Mouse (Mus musculus): Measurements from ENCODE around the gene Alkbh7. TPM values are rescaled to one million over a fixed set of nuclear protein-coding genes. Genes with fewer than 3 reads are reported as not detected.

Gene Alkbh7
- 10 to 100 TPM; 23.1 to 23.7 TPM for total RNA-seq (2021)

DNA sequence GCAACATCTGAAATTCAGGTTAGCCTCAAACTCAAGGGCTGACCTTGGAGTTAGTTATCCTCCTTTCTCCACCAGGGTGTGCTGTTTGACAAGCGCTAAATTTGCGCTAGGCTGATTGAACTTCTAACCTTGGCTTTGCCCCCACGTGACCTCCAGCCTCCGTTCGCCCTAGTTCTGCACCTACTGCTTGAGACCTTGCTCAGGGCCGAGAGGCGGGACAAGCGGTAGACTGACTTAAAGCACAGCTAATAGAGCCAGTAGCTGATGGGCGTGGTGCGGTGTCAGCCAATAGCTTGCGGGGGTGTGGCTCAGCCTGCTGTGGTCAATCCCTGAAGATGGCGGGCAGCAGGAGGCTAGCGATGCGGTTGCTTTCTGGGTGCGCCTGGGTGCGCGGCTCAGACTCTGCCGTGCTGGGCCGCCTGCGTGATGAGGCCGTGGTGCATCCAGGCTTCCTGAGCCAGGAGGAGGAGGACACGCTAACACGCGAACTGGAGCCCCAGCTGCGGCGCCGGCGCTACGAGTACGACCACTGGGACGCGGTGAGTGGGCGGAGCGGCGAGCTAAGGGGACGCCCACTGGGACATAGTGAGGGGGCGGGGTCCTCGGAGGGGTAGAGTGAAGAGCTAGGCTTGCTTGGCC is at the start of gene Alkbh7:
Gene Alkbh7, plus strand, starts transcription at position 311 of the 639 bp plus-strand sequence.
- DNase-seq (ENCODE audit: low spot score in 2 of 2), result peak; percentile 95 to 97
- intact Hi-C loops (cut with DNase I), result loop anchor here (1.0 to 5.0 kb wide), 3 partner anchors 14 to 170 kb away; partner anchors contain the start of genes Gm17949 and Gtf2f1

DNA sequence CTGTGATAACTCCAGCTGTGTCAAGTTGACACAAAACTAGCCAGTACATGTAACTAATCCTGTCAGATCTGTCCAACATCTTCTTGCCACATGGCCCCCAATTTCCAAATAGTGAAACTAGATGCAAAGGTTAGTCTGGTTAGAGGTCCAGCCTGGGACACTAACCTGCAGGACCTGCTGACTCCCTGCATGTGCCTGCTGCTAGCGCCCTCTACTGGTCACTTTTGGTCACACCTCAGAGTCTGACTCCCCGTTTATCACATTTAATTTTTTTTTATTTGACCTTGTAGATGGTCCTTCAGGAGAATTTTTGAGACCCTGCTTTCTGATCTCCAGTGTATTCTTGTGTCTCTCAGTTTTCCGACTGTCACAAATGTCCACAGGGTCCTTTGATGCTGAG is 46.2 kb upstream of the Alkbh7 start:
- intact Hi-C loops (cut with DNase I), result loop anchor here (1.0 to 5.0 kb wide), 3 partner anchors 54 to 159 kb away; no protein-coding TSS in a partner anchor
- peak in 1 of 2 experiments; percentile 26 for DNase-seq (ENCODE audit: low spot score in 2 of 2)

DNA sequence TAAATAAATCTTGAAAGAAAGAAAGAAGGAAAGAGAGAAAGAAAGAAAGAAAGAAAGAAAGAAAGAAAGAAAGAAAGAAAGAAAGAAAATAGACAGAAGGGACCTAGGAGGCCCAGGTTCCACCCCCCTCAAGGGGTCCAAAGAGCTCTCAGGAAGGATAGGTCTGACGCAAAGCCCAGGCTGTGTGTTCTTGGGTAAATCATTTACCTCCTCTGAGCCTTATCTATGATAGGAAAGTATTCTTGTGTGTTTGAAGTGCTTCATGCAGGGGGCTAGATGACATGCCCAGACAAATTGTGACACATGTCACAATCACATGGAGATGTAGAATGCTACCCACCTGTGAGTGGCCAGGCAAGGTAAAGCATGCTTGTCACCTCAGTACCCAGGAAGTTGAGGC is 44.5 kb upstream of the Alkbh7 start:
- intact Hi-C loops (cut with DNase I), result loop anchor here (5.0 kb wide), 2 partner anchors 145 to 160 kb away; no protein-coding TSS in a partner anchor
- DNase-seq (ENCODE audit: low spot score in 2 of 2), result no peak

DNA sequence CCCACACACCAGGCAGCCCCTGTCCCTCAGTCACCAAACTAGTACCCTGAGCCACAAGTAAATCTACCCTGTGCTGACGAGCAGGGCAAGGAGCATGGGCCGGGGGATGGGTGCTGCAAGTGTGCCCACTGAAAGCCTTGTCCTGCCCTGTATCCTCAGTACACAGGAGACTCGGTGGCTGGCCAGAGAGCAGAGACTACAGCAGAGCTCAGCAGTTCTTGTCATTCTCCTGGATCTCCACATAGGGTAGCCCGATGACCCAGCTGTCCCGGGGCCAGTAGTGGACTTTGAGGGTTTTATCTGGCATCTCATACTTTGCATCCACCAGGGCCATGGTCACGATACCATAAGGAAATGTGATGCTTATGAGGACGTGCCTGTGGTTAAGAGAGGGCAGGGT is 42.3 kb upstream of the Alkbh7 start:
- intact Hi-C loops (cut with DNase I), result loop anchor here (5.0 kb wide), 2 partner anchors 148 to 163 kb away; no protein-coding TSS in a partner anchor
- no peak for DNase-seq (ENCODE audit: low spot score in 2 of 2)

DNA sequence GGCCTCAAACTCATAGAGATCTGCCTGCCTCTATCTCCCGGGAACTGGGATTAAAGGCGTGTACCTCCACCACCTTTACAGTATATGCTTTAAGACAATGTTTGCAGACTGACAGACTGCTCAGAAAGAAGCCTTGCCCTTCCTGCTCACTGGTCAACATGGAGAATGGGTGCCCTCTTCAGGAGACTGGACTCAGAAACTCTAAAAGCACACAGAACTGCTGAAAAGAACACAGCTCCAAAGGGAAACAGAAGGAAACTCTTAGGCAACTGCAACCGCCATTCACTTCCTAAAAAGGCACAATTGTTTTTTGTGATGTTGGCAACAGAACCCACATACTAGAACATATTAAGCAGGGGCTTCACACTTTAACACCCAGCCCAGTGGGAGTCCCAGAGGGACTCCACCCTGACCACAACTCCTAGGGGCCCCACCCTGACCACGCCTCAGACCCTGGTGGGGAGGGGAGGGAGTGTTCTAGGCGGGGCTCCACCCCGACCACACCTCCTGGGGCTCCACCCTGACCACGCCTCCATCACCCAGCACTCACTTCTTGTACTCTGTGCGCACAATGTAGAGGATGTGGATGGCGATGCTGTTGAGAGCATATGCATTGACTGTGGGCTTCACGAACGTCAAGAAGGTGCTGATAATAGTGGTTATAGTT is 39.2 kb upstream of the Alkbh7 start:
- intact Hi-C loops (cut with DNase I), result no loop called here
- no peak for DNase-seq (ENCODE audit: low spot score in 2 of 2)

DNA sequence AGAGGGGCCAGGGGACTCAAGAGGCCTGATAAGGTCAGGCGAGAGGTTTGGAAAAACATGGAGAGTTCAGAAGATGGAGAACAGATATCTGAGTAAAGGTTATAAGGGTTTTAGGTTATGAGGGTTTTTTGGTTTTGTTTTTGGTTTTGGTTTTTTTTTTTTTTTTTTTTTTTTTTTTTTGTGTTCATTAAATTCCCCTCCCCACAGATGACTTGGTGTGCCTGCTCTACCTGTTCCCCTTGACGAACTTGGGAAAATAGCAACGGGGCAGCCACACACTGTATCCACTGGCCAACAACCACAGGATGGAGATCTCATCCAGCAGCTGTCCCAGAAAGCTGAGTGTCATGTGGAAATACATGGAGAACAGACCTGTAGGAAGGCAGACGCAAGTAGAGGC is 38.5 kb upstream of the Alkbh7 start:
- intact Hi-C loops (cut with DNase I), result no loop called here
- no peak for DNase-seq (ENCODE audit: low spot score in 2 of 2)

DNA sequence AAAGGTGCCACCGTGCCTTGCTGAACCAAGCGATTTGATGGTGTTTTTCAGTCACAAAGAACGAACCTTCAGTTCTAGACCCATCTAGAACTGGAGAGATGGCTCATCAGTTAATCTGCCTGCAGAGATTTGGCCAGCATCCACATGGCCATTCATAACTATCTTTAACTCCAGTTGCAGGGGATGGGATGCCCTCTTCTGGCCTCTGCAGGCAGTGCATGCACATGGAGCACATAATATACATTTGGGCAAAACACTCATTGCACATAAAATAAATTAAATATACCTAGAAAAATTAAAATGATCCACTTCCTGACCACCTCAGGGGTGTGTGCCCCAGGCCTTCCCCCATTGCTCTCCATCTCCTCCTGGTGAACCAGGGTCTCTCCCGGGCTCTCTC is 35.3 kb upstream of the Alkbh7 start:
- intact Hi-C loops (cut with DNase I), result no loop called here

DNA sequence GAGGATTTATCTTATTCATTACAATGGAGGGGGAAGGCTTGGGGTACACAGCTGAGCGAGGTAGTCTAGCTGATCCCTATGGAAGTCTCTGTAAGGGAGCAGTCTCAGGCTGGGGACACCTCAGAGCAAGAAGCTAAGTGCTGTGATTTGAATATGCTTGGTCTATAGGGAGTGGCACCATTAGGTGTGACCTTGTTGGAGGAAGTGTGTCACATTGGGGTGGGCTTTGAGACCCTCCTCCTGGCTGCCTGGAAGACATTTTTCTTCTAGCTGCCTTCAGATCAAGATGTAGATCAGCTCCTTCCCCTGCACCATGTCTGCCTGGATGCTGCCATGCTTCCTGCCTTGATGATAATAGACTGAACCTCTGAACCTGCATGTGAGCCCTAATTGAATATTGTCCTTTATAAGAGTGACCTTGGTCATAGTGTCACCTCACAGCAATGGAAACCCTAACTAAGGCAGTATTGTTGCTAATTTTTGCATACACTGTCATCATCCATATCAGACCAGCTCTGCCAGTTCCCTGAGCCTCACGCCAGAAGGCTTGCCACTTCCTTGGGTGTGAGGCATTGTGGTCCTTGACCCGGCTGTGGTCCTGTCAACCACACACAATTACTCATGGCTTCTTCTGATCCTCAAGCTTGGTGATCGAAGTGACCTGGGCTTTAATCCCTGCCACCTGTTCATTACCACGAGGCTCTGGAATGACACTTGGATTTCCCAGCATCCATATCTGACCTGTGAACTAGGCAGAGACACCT is 34.3 kb upstream of the Alkbh7 start:
- intact Hi-C loops (cut with DNase I), result no loop called here
- no peak for DNase-seq (ENCODE audit: low spot score in 2 of 2)

More for the DNA sequence above, 35.3 kb upstream of the Alkbh7 start:
- no peak for DNase-seq (ENCODE audit: low spot score in 2 of 2)

DNA sequence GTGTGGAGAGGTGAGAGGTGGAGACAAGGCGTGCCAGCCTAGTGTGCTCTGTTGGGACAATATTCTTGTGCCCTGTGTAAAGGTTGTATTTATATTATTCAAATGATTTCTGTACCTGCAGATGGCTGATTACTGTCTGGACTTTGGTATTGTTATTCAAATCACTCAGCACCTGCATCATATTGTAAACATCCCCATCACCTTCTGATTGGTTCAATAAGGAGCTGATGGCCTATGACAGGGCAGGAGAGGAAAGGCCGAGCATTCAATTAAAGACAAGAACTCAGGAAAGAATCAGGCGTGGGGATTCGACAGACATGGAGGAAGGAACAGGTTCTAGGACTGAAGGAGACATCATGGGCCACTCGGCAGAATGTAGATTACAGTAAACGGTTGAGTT is 33.5 kb upstream of the Alkbh7 start:
- intact Hi-C loops (cut with DNase I), result no loop called here
- no peak for DNase-seq (ENCODE audit: low spot score in 2 of 2)

DNA sequence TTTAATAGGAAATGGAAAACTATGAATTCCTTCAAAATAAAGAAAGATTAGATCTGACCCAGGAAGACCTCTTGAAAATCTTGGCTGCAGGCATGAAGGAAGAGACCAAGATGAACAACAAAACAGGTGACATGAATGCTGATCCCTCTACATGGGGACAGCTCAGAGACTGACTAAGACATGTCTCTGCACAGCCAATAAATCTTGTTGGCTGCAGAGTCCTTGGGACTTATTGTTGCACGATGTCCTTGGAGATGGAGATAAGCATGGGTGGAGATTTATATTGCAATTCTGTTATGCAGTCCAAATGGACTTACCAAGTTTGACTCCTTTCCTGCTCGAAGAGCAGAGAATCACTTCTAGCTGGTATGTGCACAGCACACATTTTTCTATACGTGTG is 27.8 kb upstream of the Alkbh7 start:
- no peak for DNase-seq (ENCODE audit: low spot score in 2 of 2)

DNA sequence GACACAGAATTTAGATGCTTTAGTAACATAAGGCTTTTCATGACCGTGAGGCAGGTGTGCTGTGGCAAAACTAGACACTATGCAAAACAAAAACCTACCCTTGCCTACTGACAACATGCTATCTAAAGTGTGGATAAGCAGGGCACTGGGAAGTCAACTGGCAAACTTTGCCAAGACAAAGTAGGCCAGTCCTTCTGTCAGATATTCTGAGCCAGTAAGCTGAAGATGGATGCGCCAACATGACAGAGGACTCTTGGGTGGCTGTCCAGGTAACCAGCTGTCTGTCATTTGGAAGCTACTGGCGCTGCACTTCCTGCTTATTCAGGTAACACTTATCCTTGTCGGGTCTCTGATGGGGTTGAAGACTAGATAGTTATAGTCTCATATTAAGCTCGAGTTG is 27.1 kb upstream of the Alkbh7 start:
- intact Hi-C loops (cut with DNase I), result no loop called here

More for the DNA sequence above, 27.8 kb upstream of the Alkbh7 start:
- intact Hi-C loops (cut with DNase I), result no loop called here

DNA sequence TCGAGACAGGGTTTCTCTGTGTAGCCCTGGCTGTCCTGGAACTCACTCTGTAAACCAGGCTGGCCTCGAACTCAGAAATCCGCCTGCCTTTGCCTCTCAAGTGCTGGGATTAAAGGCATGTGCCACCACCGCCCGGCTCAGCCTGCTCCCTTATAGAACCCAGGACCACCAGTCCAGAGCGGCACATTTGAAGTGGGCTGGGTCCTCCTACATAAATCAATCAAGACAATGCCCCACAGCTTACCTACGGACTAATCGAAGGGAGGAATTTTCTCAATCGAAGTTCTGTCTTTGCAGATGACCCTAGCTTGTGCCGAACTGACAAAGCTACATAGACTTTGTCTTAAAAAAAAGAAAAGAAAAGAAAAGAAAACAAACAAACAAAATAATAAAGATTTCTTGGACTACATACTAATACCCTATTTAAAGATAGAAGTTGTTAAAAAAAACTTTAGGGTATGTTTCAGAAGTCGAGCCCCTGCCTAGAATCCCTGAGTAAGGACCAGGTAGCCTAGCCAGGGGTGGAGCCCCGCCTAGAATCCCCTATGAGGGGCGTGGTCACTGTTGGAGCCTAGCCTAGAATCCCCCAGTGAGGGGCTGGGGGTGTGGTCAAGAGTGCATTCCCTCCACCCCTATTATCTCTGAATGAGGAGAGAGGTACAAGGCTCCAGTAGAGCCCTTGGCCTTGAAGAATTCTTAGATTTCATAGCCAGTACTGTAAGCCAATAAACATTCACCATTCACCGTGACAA is 23.0 kb upstream of the Alkbh7 start:
- intact Hi-C loops (cut with DNase I), result no loop called here
- no peak for DNase-seq (ENCODE audit: low spot score in 2 of 2)

More for the DNA sequence above, 27.1 kb upstream of the Alkbh7 start:
- DNase-seq (ENCODE audit: low spot score in 2 of 2), result no peak

DNA sequence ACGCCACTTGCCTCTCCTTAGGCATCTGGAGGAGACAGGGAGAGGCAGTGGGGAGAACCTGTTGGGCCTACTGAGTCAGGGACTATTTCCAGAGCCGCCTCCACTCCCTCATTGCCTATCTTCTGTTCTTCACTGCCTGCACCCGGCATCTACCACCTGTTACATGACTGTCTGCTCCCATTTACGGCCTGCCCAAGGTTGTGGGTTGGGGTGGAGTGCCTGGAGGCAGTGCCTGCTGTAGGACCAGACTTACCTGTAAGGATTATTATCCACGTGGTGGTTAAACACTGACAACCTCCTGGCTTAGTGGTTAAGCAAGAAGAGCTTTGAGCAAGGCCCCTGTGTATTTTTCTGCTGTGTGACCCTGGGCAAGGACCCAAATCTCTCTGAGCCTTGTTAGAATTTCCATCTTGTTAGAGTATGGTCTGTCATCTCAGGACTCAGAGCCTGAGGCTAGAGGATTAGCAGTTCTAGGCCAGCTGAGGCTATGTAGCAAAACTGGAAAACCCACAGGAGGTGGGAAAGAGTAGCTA is 22.4 kb upstream of the Alkbh7 start:
- intact Hi-C loops (cut with DNase I), result no loop called here
- DNase-seq (ENCODE audit: low spot score in 2 of 2), result peak in 1 of 2 experiments; percentile 4

DNA sequence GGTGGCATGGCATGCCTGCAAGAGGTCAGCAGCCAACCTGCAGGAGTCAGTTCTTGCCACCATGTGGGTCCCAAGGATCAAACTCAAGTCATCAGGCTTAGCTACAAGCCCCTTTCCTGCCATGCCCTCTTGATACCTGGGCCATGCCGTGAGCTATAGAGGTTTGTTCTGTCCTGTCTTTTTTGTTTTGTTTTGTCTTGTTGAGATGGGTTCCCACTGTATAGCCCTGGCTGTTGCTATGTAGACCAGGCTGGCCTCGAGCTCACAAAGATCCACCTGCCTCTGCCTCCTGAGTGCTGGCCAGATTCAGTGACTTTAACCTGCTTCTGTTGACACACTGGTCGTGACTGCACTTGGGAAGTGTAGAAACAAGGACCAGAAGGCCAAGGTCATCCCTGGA is 21.7 kb upstream of the Alkbh7 start:
- intact Hi-C loops (cut with DNase I), result no loop called here
- no peak for DNase-seq (ENCODE audit: low spot score in 2 of 2)

DNA sequence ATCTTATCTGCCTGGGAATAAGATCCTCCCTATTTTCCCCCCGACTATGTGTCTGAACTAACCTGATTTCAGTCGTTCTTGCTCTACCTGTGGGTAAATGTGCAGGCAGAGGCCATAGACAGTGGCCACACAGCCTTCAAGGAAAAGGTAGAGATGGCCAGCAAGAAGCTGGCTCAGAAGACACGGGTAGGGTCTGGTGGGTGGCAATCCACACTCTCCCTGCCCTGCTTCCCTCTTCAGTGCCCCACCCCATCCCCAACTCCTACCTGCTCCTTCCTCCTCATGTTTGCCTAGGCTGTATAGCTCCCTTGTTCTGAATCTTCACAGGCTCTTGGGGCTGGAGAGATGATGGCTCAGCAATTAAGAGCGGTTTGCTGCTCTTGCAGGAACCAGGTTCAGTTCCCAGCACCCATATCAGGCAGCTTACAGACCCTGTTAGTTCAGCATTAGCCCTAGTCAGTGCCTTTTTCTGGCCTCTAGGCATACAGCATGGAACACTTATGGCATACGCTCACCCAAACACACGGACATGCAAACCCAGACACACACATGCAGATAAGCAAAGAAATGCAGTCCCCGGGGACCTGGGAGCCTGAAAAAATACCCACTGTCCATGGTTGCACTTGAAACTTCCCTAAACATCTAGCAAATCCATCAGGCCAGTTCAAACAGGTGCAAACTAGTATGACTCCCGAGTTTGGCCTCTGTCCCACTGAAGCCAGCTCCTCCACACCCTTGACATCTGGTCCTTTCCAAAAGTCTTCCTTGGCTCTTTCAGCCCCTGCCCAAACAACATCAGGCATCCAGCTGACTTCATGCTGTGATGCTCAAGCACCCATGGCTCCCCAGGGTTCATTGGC is 20.4 kb upstream of the Alkbh7 start:
- no peak for DNase-seq (ENCODE audit: low spot score in 2 of 2)
- intact Hi-C loops (cut with DNase I), result no loop called here

DNA sequence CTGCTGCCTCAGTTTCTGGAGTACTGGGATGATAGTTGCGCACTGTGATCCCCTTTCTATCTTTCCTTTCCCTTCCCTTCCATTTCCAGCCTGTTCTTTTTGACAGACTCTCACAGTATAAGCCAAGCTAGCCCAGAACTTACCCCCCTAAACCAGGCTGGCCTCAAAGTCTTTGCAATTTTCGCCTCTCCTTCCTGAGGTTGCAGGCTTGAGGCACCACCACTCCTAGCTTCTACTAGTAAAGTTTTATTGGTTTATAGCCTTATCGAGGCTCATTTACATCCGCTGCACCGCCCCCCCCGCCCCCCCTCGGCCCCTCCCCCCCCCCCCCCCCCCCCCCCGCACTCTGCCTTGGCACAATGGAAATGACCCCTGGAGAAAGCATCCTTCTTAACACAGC is 17.6 kb upstream of the Alkbh7 start:
- intact Hi-C loops (cut with DNase I), result no loop called here
- DNase-seq (ENCODE audit: low spot score in 2 of 2), result no peak

DNA sequence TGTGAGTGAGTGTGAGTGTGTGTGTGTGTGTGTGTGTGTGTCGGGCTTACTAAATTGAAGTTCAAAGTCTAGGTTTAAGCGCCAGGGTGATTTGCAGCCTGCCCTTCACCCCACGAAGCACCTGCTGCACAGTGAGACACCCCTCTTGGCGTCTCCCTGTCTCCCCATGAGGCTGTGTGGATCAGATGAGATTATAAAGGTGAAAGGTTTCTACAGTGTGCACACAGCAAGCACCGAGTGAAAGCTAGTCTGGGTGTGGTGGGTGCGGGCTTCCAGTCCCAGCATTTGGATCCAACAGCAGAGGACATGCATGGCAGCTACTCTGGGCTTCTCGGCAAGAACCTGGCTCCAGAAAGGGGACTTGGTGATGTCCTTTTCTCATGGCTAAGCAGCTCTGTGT is 16.1 kb upstream of the Alkbh7 start:
- intact Hi-C loops (cut with DNase I), result no loop called here
- no peak for DNase-seq (ENCODE audit: low spot score in 2 of 2)

DNA sequence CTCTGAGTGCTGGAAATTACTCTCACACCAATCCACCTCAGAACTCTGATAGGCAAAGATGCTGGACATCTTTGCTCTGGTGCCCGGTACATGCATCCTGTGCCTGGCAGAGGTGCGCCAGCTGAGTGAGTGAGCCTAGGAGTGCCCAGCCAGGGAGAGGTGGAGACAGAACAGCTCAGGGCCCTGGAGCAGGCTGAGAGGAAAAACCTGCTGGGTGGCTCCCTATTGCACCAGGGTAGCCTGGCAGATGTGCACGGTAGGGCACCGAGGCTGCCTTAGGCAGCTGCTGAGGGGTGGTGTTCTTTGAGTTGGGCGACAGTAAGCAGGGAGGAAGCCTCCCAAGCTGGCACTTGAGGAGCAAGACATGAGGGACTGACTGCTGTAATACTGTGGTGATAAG is 15.1 kb upstream of the Alkbh7 start, which contains the start of gene Acer1:
Gene Acer1, minus strand, starts transcription at position 114 of the 400 bp plus-strand sequence.
- no peak for DNase-seq (ENCODE audit: low spot score in 2 of 2)
- intact Hi-C loops (cut with DNase I), result no loop called here
